ENCODE assay signal across 43 mouse cellular contexts in genomic region chr14:57066053-57066452, GRCm38 (mm10). TPM values are rescaled to one million over a fixed set of nuclear protein-coding genes. Genes with fewer than 3 reads are reported as not detected.
"Had no signal": no experiment of that assay in that cellular context is flagged by ENCODE, and none has a peak within 500 bp of the region (broad histone marks: within the 10 kb centered on the region; RNA-seq: fewer than 3 reads in every experiment).

No protein-coding gene starts in this region.

- H3K27ac ChIP-seq: limb, embryonic 10.5 days; limb, embryonic 12.5 days; limb, embryonic 13.5 days; limb, embryonic 15.5 days; liver, embryonic 12.5 days; liver, embryonic 13.5 days; liver, embryonic 14.5 days; liver, embryonic 15.5 days; lung, embryonic 15.5 days; macrophage; midbrain, embryonic 10.5 days; midbrain, embryonic 12.5 days; midbrain, embryonic 13.5 days; midbrain, embryonic 15.5 days; neural tube, embryonic 12.5 days had no signal

- DNase-seq: left cerebral cortex, postnatal 4 days; liver; liver, embryonic 13.5 days; liver, postnatal 0 days; lung, adult 18-20 months; lung, adult 2 months; lung, embryonic 14.5 days; lung, postnatal 10 days; lung, postnatal 14 days; lung, postnatal 36 days; lung, postnatal 4 days; midbrain, embryonic 14.5 days had no signal

- H3K36me3 ChIP-seq: limb, embryonic 10.5 days; limb, embryonic 12.5 days; limb, embryonic 13.5 days; limb, embryonic 15.5 days; liver, embryonic 12.5 days; liver, embryonic 13.5 days; liver, embryonic 15.5 days; lung, embryonic 15.5 days; midbrain, embryonic 10.5 days; midbrain, embryonic 12.5 days; midbrain, embryonic 13.5 days; midbrain, embryonic 15.5 days; neural tube, embryonic 12.5 days had no signal

- H3K9me3 ChIP-seq: limb, embryonic 10.5 days; limb, embryonic 12.5 days; limb, embryonic 13.5 days; limb, embryonic 15.5 days; liver, embryonic 12.5 days; liver, embryonic 13.5 days; liver, embryonic 15.5 days; lung, embryonic 15.5 days; midbrain, embryonic 10.5 days; midbrain, embryonic 12.5 days; midbrain, embryonic 13.5 days; midbrain, embryonic 15.5 days; neural tube, embryonic 12.5 days had no signal

- H3K4me1 ChIP-seq: liver, embryonic 12.5 days; liver, embryonic 13.5 days; liver, embryonic 15.5 days; lung, embryonic 15.5 days; megakaryocyte, embryonic 14.5 days; midbrain, embryonic 10.5 days; midbrain, embryonic 12.5 days; midbrain, embryonic 13.5 days; midbrain, embryonic 15.5 days; neural tube, embryonic 12.5 days had no signal

- H3K4me2 ChIP-seq: limb, embryonic 12.5 days; limb, embryonic 13.5 days; limb, embryonic 15.5 days; liver, embryonic 11.5 days; liver, embryonic 12.5 days; liver, embryonic 13.5 days; liver, embryonic 15.5 days; lung, embryonic 14.5 days; lung, embryonic 15.5 days; midbrain, embryonic 11.5 days; midbrain, embryonic 12.5 days; midbrain, embryonic 13.5 days; midbrain, embryonic 15.5 days; neural tube, embryonic 12.5 days had no signal

- H3K27me3 ChIP-seq: limb, embryonic 12.5 days; limb, embryonic 13.5 days; limb, embryonic 15.5 days; liver, embryonic 12.5 days; liver, embryonic 13.5 days; liver, embryonic 15.5 days; lung, embryonic 15.5 days; midbrain, embryonic 12.5 days; midbrain, embryonic 13.5 days; midbrain, embryonic 15.5 days; neural tube, embryonic 12.5 days had no signal

- H3K9ac ChIP-seq: limb, embryonic 12.5 days; limb, embryonic 13.5 days; limb, embryonic 15.5 days; liver, embryonic 12.5 days; liver, embryonic 13.5 days; liver, embryonic 14.5 days; liver, embryonic 15.5 days; liver, postnatal 0 days; lung, embryonic 14.5 days; lung, embryonic 15.5 days; midbrain, embryonic 12.5 days; midbrain, embryonic 13.5 days; midbrain, embryonic 15.5 days; neural tube, embryonic 12.5 days had no signal

- H3K4me3 ChIP-seq: limb, embryonic 10.5 days; limb, embryonic 12.5 days; limb, embryonic 13.5 days; limb, embryonic 15.5 days; liver, embryonic 12.5 days; liver, embryonic 13.5 days; liver, embryonic 15.5 days; lung, embryonic 15.5 days; megakaryocyte, embryonic 14.5 days; midbrain, embryonic 10.5 days; midbrain, embryonic 12.5 days; midbrain, embryonic 13.5 days; midbrain, embryonic 15.5 days; myocyte; neural tube, embryonic 12.5 days had no signal

RNA-seq across cellular contexts. Expression of gene Gja3, which starts 8.2 kb away (rescaled TPM):
- total RNA-seq: liver, adult 2 months; megakaryocyte progenitor cell, adult 5-6 weeks; megakaryocyte, adult 5-6 weeks; megakaryocyte-erythroid progenitor cell, adult 5-6 weeks; monocyte, adult 5-6 weeks had no signal
- polyA plus RNA-seq: liver, adult 2 months; liver, embryonic 12.5 days; liver, embryonic 14.5 days; liver, postnatal 0 days; macrophage; midbrain, embryonic 10.5 days; midbrain, embryonic 14.5 days had no signal

RNA-seq across cellular contexts. Expression of gene Gjb2, which starts 38.4 kb away (rescaled TPM):
- total RNA-seq: megakaryocyte progenitor cell, adult 5-6 weeks; megakaryocyte-erythroid progenitor cell, adult 5-6 weeks had no signal
- polyA plus RNA-seq: macrophage, myocyte had no signal

RNA-seq across cellular contexts. Expression of gene Gm4491, which starts 49.6 kb away (rescaled TPM):
- total RNA-seq: left cerebral cortex, postnatal 4 days; liver, adult 2 months; megakaryocyte progenitor cell, adult 5-6 weeks; megakaryocyte, adult 5-6 weeks; megakaryocyte-erythroid progenitor cell, adult 5-6 weeks; midbrain, postnatal 0 days; monocyte, adult 5-6 weeks had no signal
- polyA plus RNA-seq: limb, embryonic 10.5 days; limb, embryonic 11.5 days; limb, embryonic 12.5 days; limb, embryonic 13.5 days; limb, embryonic 14.5 days; liver, adult 2 months; liver, embryonic 11.5 days; liver, embryonic 12.5 days; liver, embryonic 13.5 days; liver, embryonic 14.5 days; liver, embryonic 15.5 days; liver, embryonic 16.5 days; liver, postnatal 0 days; lung, adult 2 months; lung, embryonic 14.5 days; lung, embryonic 15.5 days; lung, embryonic 16.5 days; lung, postnatal 0 days; macrophage; midbrain, embryonic 10.5 days; midbrain, embryonic 11.5 days; midbrain, embryonic 12.5 days; midbrain, embryonic 15.5 days; midbrain, embryonic 16.5 days; myocyte; neural tube, embryonic 11.5 days; neural tube, embryonic 12.5 days had no signal
